Mouse (Mus musculus) spleen, adult 2 months (tissue): Measurements from ENCODE around the gene Dapk2.

ENCODE experiments used
- CTCF ChIP-seq: fragments of 200-500 bp; IDR thresholded peaks from 2 replicates; pipeline ENCODE4 v1.5.1; 2011; ENCODE audit warnings: mild to moderate bottlenecking, inconsistent platforms; ENCODE audit not compliant: insufficient read depth, insufficient read length, insufficient replicate concordance; ENCODE audit errors: extremely low read depth
- POLR2A ChIP-seq: fragments of 200-500 bp; IDR thresholded peaks from 2 replicates; pipeline ENCODE4 v1.6.1; 2011; ENCODE audit warnings: low read depth, low read length, inconsistent platforms

GRCm38 (mm10) chr9:66274657-66275056, 116.6 kb downstream of the Dapk2 start:
- TF ChIP-seq CTCF (no peak), POLR2A (no peak)
